Mouse (Mus musculus) lung, embryonic 15.5 days (tissue): ENCODE measurements around the gene Cdr2l. TPM values are rescaled to one million over a fixed set of nuclear protein-coding genes. Genes with fewer than 3 reads are reported as not detected.
A peak's percentile ranks its signal among the peaks of the same experiment; 100 is the strongest.
"Not testable (repeated sequence)": the region's sequence is repeated elsewhere in the genome, so short reads cannot be mapped to it uniquely, and the experiment has no call there.

Experiments used
- ATAC-seq: fragments of 200-750 bp; cut with Nextera tagmentation; 2 replicates; pipeline ENCODE4 v1.8.0; 2017; ENCODE audit warnings: moderate number of reproducible peaks, borderline replicate concordance; ENCODE audit not compliant: low FRiP score, low TSS enrichment; ENCODE audit errors: extremely low read depth
- H3K27ac ChIP-seq: fragments of 300-500 bp; sonication (generic); 2 replicates; pipeline ENCODE4 v1.5.1; 2015; ENCODE audit warnings: moderate library complexity, mild to moderate bottlenecking, inconsistent platforms
- H3K27me3 ChIP-seq: fragments of 300-500 bp; sonication (generic); 2 replicates; pipeline ENCODE4 v1.6.1; 2015; ENCODE audit warnings: inconsistent platforms
- H3K36me3 ChIP-seq: fragments of 300-500 bp; sonication (generic); 2 replicates; pipeline ENCODE4 v1.6.1; 2015; ENCODE audit warnings: inconsistent platforms
- H3K4me1 ChIP-seq: fragments of 300-500 bp; sonication (generic); 2 replicates; pipeline ENCODE4 v1.6.1; 2015; ENCODE audit warnings: inconsistent platforms
- H3K4me2 ChIP-seq: fragments of 300-500 bp; sonication (generic); 2 replicates; pipeline ENCODE4 v1.6.1; 2015; ENCODE audit warnings: inconsistent platforms, mild to moderate bottlenecking, moderate library complexity
- H3K4me3 ChIP-seq: fragments of 300-500 bp; sonication (generic); 2 replicates; pipeline ENCODE4 v1.5.1; 2015; ENCODE audit warnings: mild to moderate bottlenecking, inconsistent platforms
- H3K9ac ChIP-seq: fragments of 300-500 bp; sonication (generic); 2 replicates; pipeline ENCODE4 v1.6.1; 2015; ENCODE audit warnings: inconsistent platforms
- H3K9me3 ChIP-seq: fragments of 300-500 bp; sonication (generic); 2 replicates; pipeline ENCODE4 v1.6.1; 2016; ENCODE audit warnings: inconsistent platforms
- WGBS: fragments of 180-500 bp; shearing (Covaris S2); methylation state at CpG from one replicate; pipeline ENCODE4 v1.1.7; 2015; 5-methylcytosine and 5-hydroxymethylcytosine counted together
- polyA plus RNA-seq: library from polyadenylated mRNA; unstranded; fragments of >200 nt; fragmentation: Nextera tagmentation; extraction: Ambion mirVana; gene quantifications from 2 replicates; pipeline ENCODE4 v1.2.1, GENCODE M21; 2015

Gene Cdr2l
- polyA plus RNA-seq, 1 experiment from 2014 or later, result 15.3 TPM

GRCm38 (mm10) chr11:115386859-115387258 lies 5.1 kb downstream of the Cdr2l start:
- not testable (repeated sequence) for H3K4me2 ChIP-seq, H3K27ac ChIP-seq, H3K9me3 ChIP-seq, ATAC-seq, H3K27me3 ChIP-seq, H3K9ac ChIP-seq, H3K4me3 ChIP-seq
- 82% methylated on average over 3 of the region's 3 CpGs for WGBS
- peaks cover 18% of the 10 kb centered on the region for H3K36me3 ChIP-seq
- peaks cover 31% of the 10 kb centered on the region for H3K4me1 ChIP-seq

- Histone ChIP-seq H3K4me3 (no peak overlapping the region), H3K27ac (no peak overlapping the region), H3K36me3 (peaks cover 51% of the 10 kb centered on the region), H3K9ac (no peak overlapping the region), H3K4me2 (no peak overlapping the region), H3K27me3 (no peaks in the 10 kb centered on the region), H3K4me1 (no peaks in the 10 kb centered on the region), H3K9me3 (no peaks in the 10 kb centered on the region)
- 94% methylated on average over 7 of the region's 7 CpGs for WGBS
- no peak for ATAC-seq
These were observed 9.6 kb downstream of the Cdr2l start for GRCm38 (mm10) chr11:115391358-115391757.

DNA sequence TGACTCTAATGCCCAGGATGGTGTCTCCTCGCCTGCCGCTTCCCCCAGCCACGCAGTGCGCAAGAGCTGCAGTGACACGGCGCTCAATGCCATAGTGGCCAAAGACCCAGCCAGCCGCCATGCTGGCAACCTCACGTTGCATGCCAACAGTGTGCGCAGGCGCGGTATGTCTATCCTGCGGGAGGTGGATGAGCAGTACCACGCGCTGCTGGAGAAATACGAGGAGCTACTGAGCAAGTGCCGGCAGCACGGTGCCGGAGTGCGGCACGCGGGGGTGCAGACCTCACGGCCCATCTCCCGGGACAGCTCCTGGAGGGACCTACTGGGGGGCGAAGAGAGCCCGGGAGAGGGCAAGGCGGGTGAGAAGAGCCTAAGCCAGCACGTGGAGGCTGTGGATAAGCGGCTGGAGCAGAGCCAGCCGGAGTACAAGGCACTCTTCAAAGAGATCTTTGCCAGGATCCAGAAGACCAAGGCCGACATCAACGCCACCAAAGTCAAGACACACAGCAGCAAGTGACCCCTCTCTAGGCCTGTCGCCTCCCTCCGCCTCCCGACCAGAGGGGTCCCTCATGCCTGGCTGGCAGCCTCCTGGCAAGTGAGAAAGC lies 12.1 kb downstream of the Cdr2l start:
- WGBS, result 59% methylated on average over 34 of the region's 34 CpGs
- Histone ChIP-seq H3K9me3 (no peaks in the 10 kb centered on the region), H3K4me3 (no peak overlapping the region), H3K36me3 (peaks cover 51% of the 10 kb centered on the region), H3K27ac (no peak overlapping the region), H3K27me3 (no peaks in the 10 kb centered on the region), H3K9ac (no peak overlapping the region), H3K4me2 (peak overlapping the region; percentile 42), H3K4me1 (peaks cover 3% of the 10 kb centered on the region; the same call in 1 of the 2 replicates)
- ATAC-seq, result no peak

DNA sequence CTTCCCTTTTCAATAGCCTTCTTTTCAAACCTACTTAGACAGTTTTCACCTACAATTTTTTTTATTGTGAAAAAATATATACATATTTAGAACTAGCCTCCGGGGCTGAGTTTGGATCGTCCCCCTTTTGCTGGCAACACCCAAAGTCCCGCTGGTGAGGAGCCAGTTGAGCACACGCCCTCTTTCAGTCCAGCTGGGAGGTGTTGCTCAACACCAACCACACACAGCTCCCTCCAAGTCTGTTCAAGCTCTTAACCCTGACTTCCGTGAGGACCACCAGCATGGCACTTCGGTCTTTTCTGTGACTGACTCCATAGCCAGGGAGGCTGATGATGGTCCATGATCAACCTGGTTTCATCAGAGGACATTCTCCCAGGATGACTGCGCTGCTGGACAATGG lies 16.4 kb downstream of the Cdr2l start:
- no peak overlapping the region for H3K27ac ChIP-seq
- no peaks in the 10 kb centered on the region for H3K9me3 ChIP-seq
- H3K9ac ChIP-seq, result no peak overlapping the region
- WGBS, result 55% methylated on average over 7 of the region's 7 CpGs
- H3K36me3 ChIP-seq, result peaks cover 24% of the 10 kb centered on the region
- H3K4me3 ChIP-seq, result no peak overlapping the region
- H3K4me1 ChIP-seq, result peaks cover 3% of the 10 kb centered on the region; the same call in 1 of the 2 replicates
- H3K4me2 ChIP-seq, result no peak overlapping the region
- no peaks in the 10 kb centered on the region for H3K27me3 ChIP-seq
- ATAC-seq, result peak; percentile 69; the same call in 1 of the 2 replicates

- ATAC-seq, result no peak
- Histone ChIP-seq H3K4me1 (peaks cover 14% of the 10 kb centered on the region), H3K9me3 (no peaks in the 10 kb centered on the region), H3K36me3 (peaks cover 5% of the 10 kb centered on the region; the same call in 1 of the 2 replicates), H3K4me3 (no peak overlapping the region), H3K27me3 (no peaks in the 10 kb centered on the region), H3K9ac (no peak overlapping the region), H3K4me2 (no peak overlapping the region), H3K27ac (no peak overlapping the region)
- 75% methylated on average over 3 of the region's 3 CpGs for WGBS
These were observed 18.4 kb downstream of the Cdr2l start for GRCm38 (mm10) chr11:115400126-115400525.

GRCm38 (mm10) chr11:115400630-115401391 lies 19.1 kb downstream of the Cdr2l start:
- ATAC-seq, result no peak
- Histone ChIP-seq H3K4me2 (no peak overlapping the region), H3K9me3 (no peaks in the 10 kb centered on the region), H3K4me1 (peaks cover 15% of the 10 kb centered on the region), H3K27ac (no peak overlapping the region), H3K9ac (no peak overlapping the region), H3K4me3 (no peak overlapping the region), H3K27me3 (no peaks in the 10 kb centered on the region), H3K36me3 (no peaks in the 10 kb centered on the region; the same call in 1 of the 2 replicates)
- whole genome bisulfite sequencing, result 46% methylated on average over 11 of the region's 11 CpGs

DNA sequence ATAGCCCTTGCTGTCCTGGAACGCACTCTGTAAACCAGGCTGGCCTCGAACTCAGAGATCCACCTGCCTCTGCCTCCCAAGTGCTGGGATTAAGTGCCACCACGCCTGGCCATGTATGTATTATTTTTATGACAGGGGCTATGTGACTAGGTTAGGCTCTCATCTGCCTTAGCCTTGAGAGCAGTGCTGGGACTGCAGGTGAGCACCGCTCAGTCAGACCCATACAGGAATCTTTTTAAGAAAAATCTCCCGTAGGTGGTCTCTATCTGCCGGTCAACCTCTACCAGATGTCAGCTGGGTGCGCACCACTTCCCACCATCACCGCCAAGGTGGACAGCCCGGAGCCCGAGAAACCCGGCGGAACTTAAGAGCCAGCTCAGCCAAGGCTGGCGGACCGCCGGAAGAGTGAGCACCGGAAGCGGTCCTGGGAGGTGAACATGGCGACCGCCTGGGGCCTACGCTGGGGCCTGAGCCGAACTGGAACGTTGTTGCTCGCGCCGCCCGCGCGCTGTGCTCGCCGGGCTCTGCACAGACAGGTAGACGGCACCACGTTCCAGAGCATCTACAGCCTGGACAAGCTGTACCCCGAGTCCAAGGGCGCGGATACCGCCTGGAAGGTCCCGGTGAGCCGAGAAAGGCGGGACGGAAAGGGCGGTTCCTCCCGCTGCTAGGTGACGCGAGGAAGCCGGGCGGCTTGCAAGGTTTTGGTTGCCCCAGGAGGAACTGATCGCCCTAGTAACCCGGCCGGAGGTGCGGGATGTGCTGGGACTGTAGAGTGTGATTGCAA lies 21.8 kb downstream of the Cdr2l start, which contains the start of gene Mrpl58:
Mrpl58 (plus strand) TSS at position 415 of the 787 bp plus-strand sequence.
- 3% methylated on average over 50 of the region's 50 CpGs for WGBS
- Histone ChIP-seq H3K4me2 (peak within 1 kb of the TSS; percentile 74), H3K9me3 (no peaks in the 10 kb centered on the region), H3K36me3 (peaks cover 7% of the 10 kb centered on the region; the same call in 1 of the 2 replicates), H3K9ac (peak within 1 kb of the TSS; percentile 83), H3K4me3 (peak within 1 kb of the TSS; percentile 71), H3K4me1 (peaks cover 12% of the 10 kb centered on the region), H3K27me3 (no peaks in the 10 kb centered on the region), H3K27ac (peak within 1 kb of the TSS; percentile 88)
- peak; percentile 91; the same call in 1 of the 2 replicates for ATAC-seq

- Histone ChIP-seq H3K27ac (no peak overlapping the region), H3K9ac (no peak overlapping the region), H3K4me2 (no peak overlapping the region), H3K9me3 (no peaks in the 10 kb centered on the region), H3K4me1 (peaks cover 17% of the 10 kb centered on the region), H3K27me3 (no peaks in the 10 kb centered on the region), H3K36me3 (peaks cover 20% of the 10 kb centered on the region; the same call in 1 of the 2 replicates), H3K4me3 (no peak overlapping the region)
- ATAC-seq, result no peak
- 95% methylated on average over 6 of the region's 6 CpGs for WGBS
These were observed 24.0 kb downstream of the Cdr2l start for GRCm38 (mm10) chr11:115405723-115406122.

- Histone ChIP-seq H3K36me3 (peaks cover 25% of the 10 kb centered on the region; the same call in 1 of the 2 replicates), H3K27ac (no peak overlapping the region), H3K9me3 (no peaks in the 10 kb centered on the region), H3K4me2 (no peak overlapping the region), H3K4me1 (peaks cover 27% of the 10 kb centered on the region), H3K9ac (no peak overlapping the region), H3K27me3 (no peaks in the 10 kb centered on the region), H3K4me3 (no peak overlapping the region)
- no peak for ATAC-seq
- WGBS, result 95% methylated on average over 17 of the region's 17 CpGs
These were observed 25.2 kb downstream of the Cdr2l start for GRCm38 (mm10) chr11:115406858-115407401.

DNA sequence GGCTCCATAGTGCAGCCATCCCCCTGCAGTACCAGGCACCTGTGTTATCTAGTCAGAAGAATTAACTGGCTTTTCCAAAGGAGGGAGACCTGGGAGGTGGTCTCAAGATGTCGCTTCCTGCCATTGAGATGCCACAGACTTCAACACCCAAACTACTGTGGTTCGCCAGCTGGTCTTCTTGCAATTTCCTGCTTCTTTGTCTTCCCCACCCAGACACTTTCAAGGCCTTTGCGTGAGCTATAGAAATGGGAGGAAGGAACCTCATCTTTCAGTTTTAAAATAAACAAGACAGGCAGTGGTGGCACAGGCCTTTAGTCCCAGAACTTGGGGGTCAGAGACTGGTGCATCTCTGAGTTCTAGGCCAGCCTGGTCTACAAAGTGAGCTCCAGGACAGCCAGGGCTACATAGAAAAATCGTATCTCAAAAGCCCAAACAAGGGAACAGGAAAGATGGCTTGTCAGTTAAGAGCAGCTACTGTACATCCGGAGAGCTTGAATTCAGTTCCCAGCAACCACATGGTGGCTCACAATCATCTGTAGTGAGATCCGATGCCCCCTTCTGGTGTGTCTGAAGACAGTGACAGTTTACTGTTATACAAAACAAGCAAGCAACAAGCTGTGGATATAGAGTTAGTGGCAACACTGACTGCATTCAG lies 26.7 kb downstream of the Cdr2l start:
- Histone ChIP-seq H3K4me3 (no peak overlapping the region), H3K9me3 (no peaks in the 10 kb centered on the region), H3K9ac (no peak overlapping the region), H3K27ac (peak overlapping the region; percentile 69), H3K36me3 (peaks cover 25% of the 10 kb centered on the region; the same call in 1 of the 2 replicates), H3K4me2 (no peak overlapping the region), H3K27me3 (no peaks in the 10 kb centered on the region), H3K4me1 (peaks cover 38% of the 10 kb centered on the region)
- 63% methylated on average over 6 of the region's 6 CpGs for WGBS
- no peak for ATAC-seq

DNA sequence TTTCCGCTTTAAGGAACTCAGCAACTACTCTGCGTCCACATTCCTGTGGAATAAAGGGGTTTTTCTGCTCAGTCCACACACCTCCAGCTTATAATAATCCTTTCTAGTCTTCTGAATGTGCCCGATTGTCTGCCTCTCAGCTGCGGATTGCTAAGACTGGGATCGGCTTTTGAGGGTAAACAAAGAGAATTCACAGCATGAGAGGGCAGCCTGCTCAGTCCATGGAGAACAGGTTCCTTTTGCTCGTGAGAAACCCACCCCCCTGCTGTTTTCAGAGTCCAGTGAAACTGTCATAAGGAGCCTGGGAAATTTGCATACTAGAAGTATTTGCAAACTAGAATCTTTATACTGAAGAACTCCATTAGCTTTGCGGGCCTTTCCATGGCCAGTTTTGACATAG lies 27.8 kb downstream of the Cdr2l start:
- Histone ChIP-seq H3K9me3 (no peaks in the 10 kb centered on the region), H3K4me1 (peaks cover 32% of the 10 kb centered on the region), H3K27me3 (no peaks in the 10 kb centered on the region), H3K27ac (no peak overlapping the region), H3K9ac (no peak overlapping the region), H3K36me3 (peaks cover 25% of the 10 kb centered on the region; the same call in 1 of the 2 replicates), H3K4me2 (no peak overlapping the region), H3K4me3 (no peak overlapping the region)
- no peak for ATAC-seq
- 81% methylated on average over 7 of the region's 7 CpGs for WGBS
